Mouse (Mus musculus): ENCODE results near the gene Mef2d. TPM values are rescaled to one million over a fixed set of nuclear protein-coding genes. Genes with fewer than 3 reads are reported as not detected.

Gene Mef2d
- polyA plus RNA-seq, 1 experiment from 2014 or later = 41.7 TPM

- ATAC-seq (ENCODE audit: low read depth) (no peak), DNase-seq (ENCODE audit: low spot score) (no peak)
- Histone ChIP-seq H3K9ac (ENCODE audit: low read depth, low read length) (peak overlapping the region; percentile 90), H3K9me3 (ENCODE audit: control insufficient read depth, low read length) (no peaks in the 10 kb centered on the region), H3K4me2 (ENCODE audit: low read depth, low read length) (peak overlapping the region; percentile 95), H3K4me3 (ENCODE audit: low read depth, low read length) (peak overlapping the region; percentile 85), H3K27ac (replicated peaks; ENCODE audit: low read depth, low read length) (no peak overlapping the region), H3K4me1 (ENCODE audit: control insufficient read depth, insufficient read depth, low read length) (peaks cover 68% of the 10 kb centered on the region), H3K36me3 (ENCODE audit: control insufficient read depth, insufficient read depth, low read length) (0 out of 2 replicates have a peak, but pooled peaks cover 4% of the 10 kb centered on the region), H3K27me3 (replicated peaks; ENCODE audit: control insufficient read depth, insufficient read depth, low read length) (no peaks in the 10 kb centered on the region)
- WGBS = 20% methylated on average over 4 of the region's 4 CpGs
These were observed 3.2 kb downstream of the Mef2d start for GRCm38 (mm10) chr3:88145411-88145782.

- Histone ChIP-seq H3K27me3 (replicated peaks; ENCODE audit: control insufficient read depth, insufficient read depth, low read length) (no peaks in the 10 kb centered on the region), H3K36me3 (ENCODE audit: control insufficient read depth, insufficient read depth, low read length) (0 out of 2 replicates have a peak, but pooled peaks cover 4% of the 10 kb centered on the region), H3K9me3 (ENCODE audit: control insufficient read depth, low read length) (no peaks in the 10 kb centered on the region), H3K9ac (ENCODE audit: low read depth, low read length) (peak overlapping the region; percentile 90; the same call in 1 of the 2 replicates), H3K27ac (replicated peaks; ENCODE audit: low read depth, low read length) (no peak overlapping the region), H3K4me3 (ENCODE audit: low read depth, low read length) (peak overlapping the region; percentile 85; the same call in 1 of the 2 replicates), H3K4me2 (ENCODE audit: low read depth, low read length) (peak overlapping the region; percentile 95), H3K4me1 (ENCODE audit: control insufficient read depth, insufficient read depth, low read length) (peaks cover 68% of the 10 kb centered on the region)
- WGBS = 52% methylated on average over 5 of the region's 5 CpGs
- ATAC-seq (ENCODE audit: low read depth) = no peak
- peak; percentile 30 for DNase-seq (ENCODE audit: low spot score)
These were observed 3.8 kb downstream of the Mef2d start for GRCm38 (mm10) chr3:88145952-88146351.

- H3K27ac ChIP-seq (replicated peaks; ENCODE audit: low read depth, low read length) = no peak overlapping the region
- DNase-seq (ENCODE audit: low spot score) (no peak), ATAC-seq (ENCODE audit: low read depth) (no peak)
- peak overlapping the region; percentile 49 for H3K9ac ChIP-seq (ENCODE audit: low read depth, low read length)
- no peaks in the 10 kb centered on the region for H3K27me3 ChIP-seq (replicated peaks; ENCODE audit: control insufficient read depth, insufficient read depth, low read length)
- WGBS = 35% methylated on average over 5 of the region's 5 CpGs
- H3K9me3 ChIP-seq (ENCODE audit: control insufficient read depth, low read length) = no peaks in the 10 kb centered on the region
- H3K4me1 ChIP-seq (ENCODE audit: control insufficient read depth, insufficient read depth, low read length) = peaks cover 63% of the 10 kb centered on the region
- peak overlapping the region; percentile 95; the same call in 1 of the 2 replicates for H3K4me2 ChIP-seq (ENCODE audit: low read depth, low read length)
- no peak overlapping the region for H3K4me3 ChIP-seq (ENCODE audit: low read depth, low read length)
- H3K36me3 ChIP-seq (ENCODE audit: control insufficient read depth, insufficient read depth, low read length) = 0 out of 2 replicates have a peak, but pooled peaks cover 4% of the 10 kb centered on the region
These were observed 4.4 kb downstream of the Mef2d start for GRCm38 (mm10) chr3:88146376-88147112.

GRCm38 (mm10) chr3:88147444-88147843 is 5.3 kb downstream of the Mef2d start:
- 73% methylated on average over 2 of the region's 2 CpGs for WGBS
- peaks cover 62% of the 10 kb centered on the region for H3K4me1 ChIP-seq (ENCODE audit: control insufficient read depth, insufficient read depth, low read length)
- peak; percentile 44 for DNase-seq (ENCODE audit: low spot score)
- no peaks in the 10 kb centered on the region for H3K27me3 ChIP-seq (replicated peaks; ENCODE audit: control insufficient read depth, insufficient read depth, low read length)
- ATAC-seq (ENCODE audit: low read depth) = no peak
- no peak overlapping the region for H3K4me3 ChIP-seq (ENCODE audit: low read depth, low read length)
- no peak overlapping the region for H3K9ac ChIP-seq (ENCODE audit: low read depth, low read length)
- no peaks in the 10 kb centered on the region for H3K9me3 ChIP-seq (ENCODE audit: control insufficient read depth, low read length)
- no peak overlapping the region for H3K4me2 ChIP-seq (ENCODE audit: low read depth, low read length)
- H3K36me3 ChIP-seq (ENCODE audit: control insufficient read depth, insufficient read depth, low read length) = 0 out of 2 replicates have a peak, but pooled peaks cover 4% of the 10 kb centered on the region
- no peak overlapping the region for H3K27ac ChIP-seq (replicated peaks; ENCODE audit: low read depth, low read length)

- Histone ChIP-seq H3K27ac (replicated peaks; ENCODE audit: low read depth, low read length) (no peak overlapping the region), H3K9ac (ENCODE audit: low read depth, low read length) (no peak overlapping the region), H3K4me3 (ENCODE audit: low read depth, low read length) (no peak overlapping the region), H3K4me2 (ENCODE audit: low read depth, low read length) (no peak overlapping the region), H3K27me3 (replicated peaks; ENCODE audit: control insufficient read depth, insufficient read depth, low read length) (no peaks in the 10 kb centered on the region), H3K9me3 (ENCODE audit: control insufficient read depth, low read length) (no peaks in the 10 kb centered on the region), H3K36me3 (ENCODE audit: control insufficient read depth, insufficient read depth, low read length) (0 out of 2 replicates have a peak, but pooled peaks cover 4% of the 10 kb centered on the region), H3K4me1 (ENCODE audit: control insufficient read depth, insufficient read depth, low read length) (peaks cover 62% of the 10 kb centered on the region)
- no peak for DNase-seq (ENCODE audit: low spot score)
- no peak for ATAC-seq (ENCODE audit: low read depth)
- WGBS = 94% methylated on average over 1 of the region's 1 CpGs
These were observed 5.7 kb downstream of the Mef2d start for GRCm38 (mm10) chr3:88147866-88148265.

GRCm38 (mm10) chr3:88148354-88148753 is 6.2 kb downstream of the Mef2d start:
- Histone ChIP-seq H3K27ac (replicated peaks; ENCODE audit: low read depth, low read length) (0 out of 2 replicates have a peak overlapping the region, but pooled peaks have one; percentile 71), H3K4me1 (ENCODE audit: control insufficient read depth, insufficient read depth, low read length) (peaks cover 62% of the 10 kb centered on the region), H3K9me3 (ENCODE audit: control insufficient read depth, low read length) (no peaks in the 10 kb centered on the region), H3K9ac (ENCODE audit: low read depth, low read length) (no peak overlapping the region), H3K27me3 (replicated peaks; ENCODE audit: control insufficient read depth, insufficient read depth, low read length) (no peaks in the 10 kb centered on the region), H3K4me2 (ENCODE audit: low read depth, low read length) (no peak overlapping the region), H3K36me3 (ENCODE audit: control insufficient read depth, insufficient read depth, low read length) (0 out of 2 replicates have a peak, but pooled peaks cover 4% of the 10 kb centered on the region), H3K4me3 (ENCODE audit: low read depth, low read length) (no peak overlapping the region)
- 87% methylated on average over 5 of the region's 5 CpGs for WGBS
- no peak for ATAC-seq (ENCODE audit: low read depth)
- no peak for DNase-seq (ENCODE audit: low spot score)

GRCm38 (mm10) chr3:88148776-88149509 is 6.8 kb downstream of the Mef2d start:
- Histone ChIP-seq H3K27ac (replicated peaks; ENCODE audit: low read depth, low read length) (peak overlapping the region; percentile 71), H3K9ac (ENCODE audit: low read depth, low read length) (peak overlapping the region; percentile 46), H3K36me3 (ENCODE audit: control insufficient read depth, insufficient read depth, low read length) (0 out of 2 replicates have a peak, but pooled peaks cover 4% of the 10 kb centered on the region), H3K4me1 (ENCODE audit: control insufficient read depth, insufficient read depth, low read length) (peaks cover 58% of the 10 kb centered on the region), H3K4me3 (ENCODE audit: low read depth, low read length) (no peak overlapping the region), H3K9me3 (ENCODE audit: control insufficient read depth, low read length) (no peaks in the 10 kb centered on the region), H3K4me2 (ENCODE audit: low read depth, low read length) (peak overlapping the region; percentile 40), H3K27me3 (replicated peaks; ENCODE audit: control insufficient read depth, insufficient read depth, low read length) (no peaks in the 10 kb centered on the region)
- ATAC-seq (ENCODE audit: low read depth) (no peak), DNase-seq (ENCODE audit: low spot score) (no peak)
- 57% methylated on average over 4 of the region's 4 CpGs for WGBS

- no peak overlapping the region for H3K4me3 ChIP-seq (ENCODE audit: low read depth, low read length)
- ATAC-seq (ENCODE audit: low read depth) = no peak
- WGBS = 20% methylated on average over 6 of the region's 6 CpGs
- H3K27me3 ChIP-seq (replicated peaks; ENCODE audit: control insufficient read depth, insufficient read depth, low read length) = no peaks in the 10 kb centered on the region
- peak overlapping the region; percentile 40 for H3K4me2 ChIP-seq (ENCODE audit: low read depth, low read length)
- H3K36me3 ChIP-seq (ENCODE audit: control insufficient read depth, insufficient read depth, low read length) = 0 out of 2 replicates have a peak, but pooled peaks cover 4% of the 10 kb centered on the region
- DNase-seq (ENCODE audit: low spot score) = no peak
- H3K27ac ChIP-seq (replicated peaks; ENCODE audit: low read depth, low read length) = peak overlapping the region; percentile 71; the same call in 1 of the 2 replicates
- no peaks in the 10 kb centered on the region for H3K9me3 ChIP-seq (ENCODE audit: control insufficient read depth, low read length)
- peaks cover 52% of the 10 kb centered on the region for H3K4me1 ChIP-seq (ENCODE audit: control insufficient read depth, insufficient read depth, low read length)
- peak overlapping the region; percentile 46 for H3K9ac ChIP-seq (ENCODE audit: low read depth, low read length)
These were observed 7.4 kb downstream of the Mef2d start for GRCm38 (mm10) chr3:88149510-88149974.
